Comparison of ENCODE assay signal across 27 mouse cellular contexts in genomic region chr19:44074986-44075385, GRCm38 (mm10). TPM values are rescaled to one million over a fixed set of nuclear protein-coding genes. Genes with fewer than 3 reads are reported as not detected.
A peak's percentile ranks its signal among the peaks of the same experiment; 100 is the strongest.
DNase-seq lines count a peak whose midpoint lies in the region; TF ChIP-seq lines count a peak whose summit lies in the region.
"Had no signal": no experiment of that assay in that cellular context is flagged by ENCODE, and none has a peak within 500 bp of the region (broad histone marks: within the 10 kb centered on the region; RNA-seq: fewer than 3 reads in every experiment).

No protein-coding gene starts in this region.

- H3K4me3 ChIP-seq in ES-Bruce4 (ENCODE audit: low read depth, low read length) = no peak overlapping the region
- H3K4me3 ChIP-seq: embryonic facial prominence, embryonic 13.5 days; embryonic facial prominence, embryonic 15.5 days; erythroblast, embryonic 14.5 days; forebrain, embryonic 10.5 days; forebrain, embryonic 12.5 days had no signal

- H3K27ac ChIP-seq in ES-Bruce4 (ENCODE audit: insufficient read depth, low read length) = no peak overlapping the region
- H3K27ac ChIP-seq: embryonic facial prominence, embryonic 13.5 days; embryonic facial prominence, embryonic 15.5 days; forebrain, embryonic 10.5 days; forebrain, embryonic 12.5 days had no signal

- H3K4me1 ChIP-seq in ES-Bruce4 (ENCODE audit: control insufficient read depth, insufficient read depth, low read length) = peaks cover 2% of the 10 kb centered on the region

- peak; percentile 73 for DNase-seq in heart, adult 11 months
- no peak for DNase-seq in heart, postnatal 4 days
- peak; percentile 42 for DNase-seq in ES-CJ7 (ENCODE audit: low read depth, low spot score)
- DNase-seq in ZHBTc4 (ENCODE audit: low read depth, low spot score) = peak; percentile 76
- DNase-seq in adrenal gland, adult (ENCODE audit: inconsistent age in 2 of 2, low spot score in 1 of 2) = no peak
- DNase-seq in left cerebral cortex, adult 9 months (ENCODE audit: low spot score in 2 of 2) = no peak
- DNase-seq: adrenal gland, postnatal 10 days; adrenal gland, postnatal 25 days; cerebellum, adult 11 months; cerebellum, adult 18-20 months; cerebellum, adult 8-10 months; cerebellum, adult 9-11 months; cerebellum, postnatal 14 days; cerebellum, postnatal 36 days; embryo, embryonic 11 days had no signal

- TF ChIP-seq EP300 in ES-Bruce4 (IDR thresholded peaks at IDR 0.05; ENCODE audit: insufficient read depth, low read depth, low read length) = 0 out of 2 replicates have a peak, but pooled peaks have one; percentile 11

- no peak for TF ChIP-seq POLR2A in ES-Bruce4 (IDR thresholded peaks at IDR 0.05; ENCODE audit: insufficient read depth, low read length)

- H3K9ac ChIP-seq in ES-Bruce4 (ENCODE audit: low read depth, poor library complexity, severe bottlenecking) = no peak overlapping the region
- H3K9ac ChIP-seq: embryonic facial prominence, embryonic 13.5 days; embryonic facial prominence, embryonic 15.5 days; forebrain, embryonic 12.5 days had no signal

- peaks cover 15% of the 10 kb centered on the region for H3K36me3 ChIP-seq in ES-Bruce4 (ENCODE audit: control insufficient read depth, insufficient read depth, low read length, poor library complexity, severe bottlenecking)

- H3K9me3 ChIP-seq in ES-Bruce4 (replicated peaks; ENCODE audit: control insufficient read depth, insufficient read depth, low read length, poor library complexity, severe bottlenecking) = no peaks in the 10 kb centered on the region
- H3K9me3 ChIP-seq: embryonic facial prominence, embryonic 13.5 days; embryonic facial prominence, embryonic 15.5 days; forebrain, embryonic 10.5 days; forebrain, embryonic 12.5 days had no signal

- TF ChIP-seq CTCF in ES-Bruce4 (IDR thresholded peaks at IDR 0.05; ENCODE audit: low read depth, low read length) = no peak

- H3K27me3 ChIP-seq in ES-Bruce4 (ENCODE audit: control insufficient read depth, insufficient read depth, low read length, poor library complexity, severe bottlenecking) = no peaks in the 10 kb centered on the region
- H3K27me3 ChIP-seq: embryonic facial prominence, embryonic 13.5 days; embryonic facial prominence, embryonic 15.5 days; forebrain, embryonic 12.5 days had no signal

RNA-seq across cellular contexts. Expression of gene Erlin1, which starts 5.4 kb away (rescaled TPM):
- total RNA-seq in heart, postnatal 4 days (2021) = 1 to 10 TPM; 8.9 to 9.5 TPM
- 23.2 and 28.0 TPM in 2 replicates for polyA plus RNA-seq in ES-Bruce4 (2011; ENCODE audit: insufficient read depth, insufficient read length, low read depth, missing spikeins)

RNA-seq across cellular contexts. Expression of gene Chuk, which starts 32.3 kb away (rescaled TPM):
- total RNA-seq in heart, postnatal 4 days (2021) = 10 to 100 TPM; 33.4 to 33.9 TPM
- polyA plus RNA-seq in ES-Bruce4 (2011; ENCODE audit: insufficient read depth, insufficient read length, low read depth, missing spikeins) = 56.0 and 70.0 TPM in 2 replicates

RNA-seq across cellular contexts. Expression of gene Cyp2c23, which starts 46.0 kb away (rescaled TPM):
- not detected for total RNA-seq in heart, postnatal 4 days (2021)
- 0.31 TPM in 1 of 2 replicates, not detected in the other for polyA plus RNA-seq in ES-Bruce4 (2011; ENCODE audit: insufficient read depth, insufficient read length, low read depth, missing spikeins)
- total RNA-seq: common myeloid progenitor, adult 5-6 weeks; MEL had no signal
- polyA plus RNA-seq: C2C12; embryonic facial prominence, embryonic 11.5 days; embryonic facial prominence, embryonic 13.5 days; embryonic facial prominence, embryonic 15.5 days; erythroblast, embryonic 14.5 days; forebrain, embryonic 10.5 days; forebrain, embryonic 12.5 days; forebrain, embryonic 14.5 days; forebrain, embryonic 16.5 days had no signal

Comparison
In these comparisons a context has a peak if more than half of its experiments do, and no peak if none do; other contexts are left out.
1. DNase-seq: peak in heart, adult 11 months (single experiment), ES-CJ7 (single experiment) and ZHBTc4 (single experiment); none in heart, postnatal 4 days (single experiment), adrenal gland, adult (0 of 2) and left cerebral cortex, adult 9 months (0 of 2).